Mouse (Mus musculus) testis, postnatal 10 days (tissue): ENCODE data around the gene Gdf2.

Experiments used
- DNase-seq: peaks from one replicate; pipeline ENCODE4 v3.0.0; 2021; ENCODE audit warnings: low spot score

Gene Gdf2

DNA sequence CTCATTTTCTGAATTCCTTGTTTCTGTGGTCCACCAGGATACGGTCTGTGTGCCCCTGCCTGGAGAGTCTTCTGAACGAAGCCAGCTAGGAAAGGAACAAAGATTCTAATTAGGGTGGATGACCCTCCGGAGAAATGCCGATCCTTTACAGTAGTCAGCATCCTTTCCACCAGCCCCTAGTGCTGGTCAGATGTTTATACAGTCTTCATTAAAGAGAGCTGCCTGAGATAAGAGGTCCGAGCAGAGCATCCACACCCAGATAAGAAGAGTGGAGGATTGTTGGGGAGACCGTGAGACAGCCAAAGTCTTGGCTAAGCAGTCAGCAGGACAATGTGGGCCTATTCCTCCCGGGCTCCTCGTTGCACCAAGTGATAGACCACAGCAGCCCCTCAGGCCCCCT is at the start of gene Gdf2:
Gene Gdf2, plus strand, starts transcription at position 301 of the 400 bp plus-strand sequence.
- no peak for DNase-seq

DNA sequence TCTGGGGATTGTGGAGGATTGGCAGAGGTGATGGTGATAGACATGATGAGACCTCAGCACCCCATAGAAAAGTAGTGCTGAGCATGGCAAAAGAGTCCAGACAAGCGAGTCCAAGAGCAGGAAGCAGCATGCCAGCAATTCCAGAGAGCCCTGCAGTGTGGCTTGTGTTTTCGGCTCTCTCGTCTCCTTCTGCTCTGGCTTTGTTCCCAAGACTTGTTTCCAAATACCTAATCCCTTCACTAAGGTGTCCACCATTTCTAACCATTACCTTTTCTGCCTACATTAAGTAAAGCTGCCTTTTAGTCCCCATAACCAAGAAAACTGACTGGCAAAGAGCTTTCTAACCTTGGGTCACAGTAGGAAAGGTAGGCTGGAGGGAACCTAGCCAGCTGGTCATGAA is 49.3 kb upstream of the Gdf2 start:
- DNase-seq: no peak

DNA sequence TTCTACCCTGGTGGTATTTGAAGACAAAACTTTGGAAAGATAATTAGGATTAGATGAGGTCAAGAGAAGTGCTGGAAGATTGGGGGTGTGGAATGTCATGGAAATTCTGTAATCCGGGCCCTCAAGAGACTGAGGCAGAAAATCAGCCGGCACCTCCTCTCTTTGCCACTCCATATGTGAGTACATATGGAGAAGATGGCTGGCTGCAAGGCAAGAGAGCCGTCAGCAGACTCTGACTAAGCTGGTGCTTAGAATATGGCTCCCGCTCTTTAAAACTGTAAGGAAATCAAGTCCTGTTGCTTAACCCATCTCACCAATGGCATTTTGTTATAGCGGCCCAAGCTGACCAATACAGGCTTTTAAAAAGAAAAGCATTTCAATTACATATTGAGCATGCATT is 45.1 kb upstream of the Gdf2 start:
- no peak for DNase-seq

DNA sequence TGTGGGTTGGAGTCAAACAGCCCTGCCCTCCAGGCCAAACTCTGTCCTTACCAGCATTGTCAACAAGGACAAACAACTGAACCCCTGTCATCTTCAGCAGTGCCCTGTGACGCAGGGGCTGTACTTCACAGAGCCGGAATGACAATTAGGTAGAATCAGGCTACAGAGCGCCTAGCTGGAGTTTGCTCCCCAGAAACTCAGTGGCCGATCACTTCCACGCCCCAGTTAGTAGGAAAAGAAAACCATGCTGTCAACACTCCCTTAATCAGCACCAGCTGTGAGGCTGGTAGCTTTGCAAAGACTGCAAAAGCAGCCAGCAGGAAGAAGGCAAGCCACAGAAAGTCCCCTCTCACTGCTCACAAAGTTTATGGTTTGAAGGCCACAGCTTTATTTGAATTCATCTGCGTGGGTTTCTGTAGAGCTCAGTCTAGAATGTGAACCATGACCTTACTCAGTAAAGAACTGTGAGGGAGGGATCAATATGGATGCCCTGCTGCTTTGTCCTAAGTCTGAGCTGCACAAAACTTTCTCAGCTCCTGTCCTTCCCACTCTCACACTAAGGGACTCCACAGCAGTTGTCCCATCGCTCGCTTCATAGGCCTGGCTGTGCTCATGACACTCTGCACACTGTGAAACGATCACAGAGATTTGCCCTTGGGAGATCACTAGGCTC is 44.1 kb upstream of the Gdf2 start:
- peak; percentile 27 for DNase-seq

DNA sequence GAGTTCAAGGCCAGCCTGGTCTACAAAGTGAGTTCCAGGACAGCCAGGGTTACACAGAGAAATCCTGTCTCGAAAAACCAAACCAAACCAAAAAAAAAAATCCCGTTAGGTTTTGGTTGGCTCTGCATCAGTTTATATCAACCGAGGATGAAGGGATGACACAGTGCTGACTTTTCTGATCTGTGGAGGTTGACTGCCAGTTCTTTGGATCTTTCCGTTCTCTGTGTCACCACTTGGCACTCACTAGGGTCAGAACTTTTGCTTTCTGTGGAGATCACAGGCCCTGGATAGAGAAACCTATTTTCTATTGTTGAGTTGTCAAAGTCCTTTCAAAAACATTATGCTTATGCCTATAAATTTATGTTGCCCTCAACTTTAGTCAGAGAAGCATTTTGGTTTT is 38.1 kb upstream of the Gdf2 start:
- no peak for DNase-seq

DNA sequence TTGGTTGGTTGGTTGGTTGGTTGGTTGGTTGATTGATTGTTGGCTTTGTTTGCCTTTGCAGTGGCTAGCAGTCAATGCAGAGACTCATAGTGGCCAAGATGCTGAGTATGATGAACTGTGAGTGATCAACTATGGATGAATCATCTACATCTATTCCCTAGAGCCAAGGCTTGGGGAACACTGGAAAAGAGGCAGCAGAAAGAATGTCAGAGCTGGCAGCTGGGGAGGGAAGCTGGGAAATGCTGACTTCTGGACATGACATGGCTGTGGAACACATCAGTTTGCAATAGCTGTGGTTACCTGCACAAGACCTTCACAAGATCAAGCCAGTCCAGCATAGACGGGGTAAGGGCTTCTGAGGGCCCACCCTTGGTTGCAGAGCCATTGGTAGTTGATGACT is 37.6 kb upstream of the Gdf2 start:
- no peak for DNase-seq

DNA sequence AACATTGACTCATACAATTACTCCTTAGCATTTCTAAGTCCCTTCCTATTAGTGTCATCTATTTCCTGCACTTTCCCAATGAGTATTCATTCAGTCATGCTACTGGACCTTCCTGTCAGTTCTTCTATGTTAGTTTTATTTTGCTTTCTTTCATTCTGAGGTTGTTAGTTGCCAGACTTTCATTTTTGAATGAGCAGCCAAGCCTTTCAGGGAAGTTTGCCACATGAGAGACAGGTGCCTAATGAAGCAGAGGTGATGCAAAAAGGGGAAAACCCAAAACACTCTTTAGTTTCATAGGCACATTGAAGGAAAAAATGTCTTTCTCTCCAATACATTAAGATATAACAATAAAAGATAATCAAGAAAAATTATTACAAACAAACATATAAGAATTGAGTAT is 36.0 kb upstream of the Gdf2 start:
- no peak for DNase-seq

DNA sequence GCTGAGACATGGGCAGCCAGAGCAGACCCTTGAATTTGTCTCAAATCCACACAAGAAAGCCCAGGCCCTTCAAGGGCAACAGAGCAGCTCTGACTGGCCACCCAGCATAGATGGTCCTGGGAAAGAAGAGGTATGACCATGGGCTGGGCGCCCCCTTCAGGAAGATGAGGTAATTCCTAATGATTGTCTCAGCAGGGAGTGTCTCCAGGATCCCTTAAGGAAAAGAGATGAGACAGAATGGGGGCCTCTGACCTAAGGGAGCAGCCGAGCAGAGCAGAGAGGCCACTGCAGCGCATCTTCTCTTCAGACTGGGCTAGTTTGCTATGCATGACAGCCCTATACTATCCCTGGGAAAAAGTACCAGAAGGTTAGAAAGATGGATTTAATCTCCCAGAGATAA is 27.1 kb upstream of the Gdf2 start:
- peak; percentile 81 for DNase-seq

DNA sequence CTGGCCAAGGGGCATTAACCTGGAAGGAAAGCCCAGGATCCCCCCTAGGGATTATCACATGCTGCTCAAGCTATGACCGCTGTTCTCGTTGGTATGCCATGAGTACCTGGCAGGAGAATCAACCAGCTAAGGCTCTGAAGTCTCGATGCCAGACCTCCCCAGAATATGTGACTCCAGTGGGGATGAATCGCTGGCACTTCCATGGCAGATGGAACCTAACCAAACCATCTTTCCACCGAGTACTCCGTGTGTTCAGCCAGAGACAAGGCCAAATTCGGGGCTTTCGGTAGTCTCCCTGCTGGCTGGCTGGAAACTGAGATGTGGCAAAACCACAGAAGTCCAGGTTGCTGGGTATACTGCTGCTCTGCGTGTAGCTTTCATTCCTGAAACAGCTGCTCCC is 26.6 kb upstream of the Gdf2 start:
- DNase-seq: no peak

DNA sequence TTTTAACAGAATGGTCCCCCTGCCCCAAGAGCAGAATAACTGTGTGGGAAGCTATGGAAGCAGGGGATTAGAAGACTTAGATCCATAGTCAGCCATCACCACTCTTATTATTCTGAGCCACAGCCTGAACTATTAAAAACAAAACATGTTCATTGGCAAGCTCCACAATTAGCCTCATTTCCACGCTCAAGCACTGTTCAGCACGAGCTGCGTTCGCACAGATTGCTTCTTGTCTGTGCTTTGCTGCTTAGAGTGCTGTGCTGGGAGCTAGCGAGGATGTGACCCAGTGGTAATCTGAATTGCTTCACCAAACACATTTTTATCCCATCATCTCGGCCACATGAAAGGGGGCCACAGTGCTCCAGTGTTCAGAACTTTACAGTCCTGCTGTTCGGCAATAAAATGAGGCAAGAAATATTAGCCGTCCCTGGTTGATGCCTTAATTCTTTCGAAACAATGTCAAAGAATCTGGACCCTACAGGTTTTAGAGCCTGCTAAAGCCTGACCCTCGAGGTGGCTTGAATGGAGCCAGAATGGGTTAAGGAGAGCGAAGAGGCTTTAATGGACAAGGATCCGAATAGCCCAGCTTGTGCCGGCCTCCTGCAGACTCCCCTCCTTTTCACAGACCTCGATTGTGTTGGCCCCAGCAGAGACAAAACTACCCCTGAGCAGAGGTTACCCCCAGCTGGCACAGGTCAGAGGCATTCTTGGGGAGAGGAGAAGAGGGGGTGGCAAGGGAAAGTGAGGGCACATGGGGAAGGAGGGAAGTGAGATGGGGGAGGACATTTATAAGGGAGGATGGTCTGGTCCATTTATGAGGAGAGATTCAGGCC is 19.9 kb upstream of the Gdf2 start:
- no peak for DNase-seq

DNA sequence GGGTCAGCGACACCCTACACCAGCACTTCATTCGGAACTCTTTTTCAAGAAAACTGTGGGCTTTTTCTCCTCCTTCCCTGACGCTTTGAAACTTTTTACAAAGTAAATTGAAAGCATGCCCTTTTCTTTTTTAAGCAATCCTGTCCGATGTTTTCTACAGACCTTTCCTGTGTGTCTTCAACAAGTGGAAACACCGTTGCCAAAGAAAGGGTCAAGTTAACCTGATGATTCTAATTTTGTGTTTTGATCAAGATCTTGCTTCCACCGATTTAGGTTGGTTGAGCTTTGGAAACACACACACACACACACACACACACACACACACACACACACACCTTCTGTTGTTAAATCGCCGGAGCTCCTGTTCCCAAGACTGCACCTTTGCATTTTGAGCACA is 18.1 kb upstream of the Gdf2 start:
- DNase-seq: no peak

DNA sequence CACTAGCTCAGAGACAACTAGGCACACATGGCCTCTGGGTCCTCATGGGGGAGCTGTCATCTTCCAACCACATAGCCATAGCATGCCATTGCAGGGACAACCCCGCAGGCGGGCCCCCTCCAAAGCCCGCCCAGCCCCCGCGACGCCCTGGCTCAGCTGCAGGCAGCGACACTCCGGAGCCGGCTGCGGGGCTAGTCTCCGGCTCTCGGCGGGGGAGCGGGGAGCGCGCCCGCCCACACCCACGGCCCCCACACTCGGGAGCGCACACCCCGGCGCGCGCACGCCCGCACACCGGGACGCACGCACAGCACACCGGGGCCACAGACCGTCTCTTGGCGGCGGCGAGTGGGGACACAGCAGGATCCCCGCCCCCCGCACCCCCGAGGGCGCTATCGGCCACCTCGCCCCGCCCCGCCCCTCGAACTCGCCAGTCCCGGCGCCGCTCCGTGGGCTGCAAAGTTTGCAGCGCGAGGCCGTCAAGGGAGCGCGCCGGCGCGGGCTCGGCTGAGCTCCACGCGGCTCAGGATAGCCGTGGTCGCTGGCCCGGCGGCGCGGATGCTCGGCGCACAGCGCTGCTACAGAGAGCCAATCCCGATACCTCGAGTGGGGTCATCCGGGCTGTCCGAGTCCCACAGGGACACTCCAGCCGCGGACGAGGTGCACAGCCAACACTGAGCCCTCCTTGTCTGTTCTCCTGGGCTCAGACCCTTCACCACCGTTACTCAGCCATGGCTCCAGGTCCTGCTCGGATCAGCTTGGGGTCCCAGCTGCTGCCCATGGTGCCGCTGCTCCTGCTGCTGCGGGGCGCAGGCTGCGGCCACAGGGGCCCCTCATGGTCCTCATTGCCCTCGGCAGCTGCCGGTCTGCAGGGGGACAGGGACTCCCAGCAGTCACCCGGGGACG is 17.4 kb upstream of the Gdf2 start, which contains the start of gene Gdf10:
Gene Gdf10, plus strand, starts transcription at position 420 of the 903 bp plus-strand sequence.
- peak; percentile 62 for DNase-seq

DNA sequence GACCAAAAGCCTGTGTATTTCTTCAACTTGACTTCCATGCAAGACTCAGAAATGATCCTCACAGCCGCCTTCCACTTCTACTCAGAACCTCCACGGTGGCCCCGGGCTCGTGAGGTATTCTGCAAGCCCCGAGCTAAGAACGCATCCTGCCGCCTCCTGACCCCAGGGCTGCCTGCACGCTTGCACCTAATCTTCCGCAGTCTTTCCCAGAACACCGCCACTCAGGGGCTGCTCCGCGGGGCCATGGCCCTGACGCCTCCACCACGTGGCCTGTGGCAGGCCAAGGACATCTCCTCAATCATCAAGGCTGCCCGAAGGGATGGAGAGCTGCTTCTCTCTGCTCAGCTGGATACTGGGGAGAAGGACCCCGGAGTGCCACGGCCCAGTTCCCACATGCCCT is 9.0 kb upstream of the Gdf2 start:
- no peak for DNase-seq

DNA sequence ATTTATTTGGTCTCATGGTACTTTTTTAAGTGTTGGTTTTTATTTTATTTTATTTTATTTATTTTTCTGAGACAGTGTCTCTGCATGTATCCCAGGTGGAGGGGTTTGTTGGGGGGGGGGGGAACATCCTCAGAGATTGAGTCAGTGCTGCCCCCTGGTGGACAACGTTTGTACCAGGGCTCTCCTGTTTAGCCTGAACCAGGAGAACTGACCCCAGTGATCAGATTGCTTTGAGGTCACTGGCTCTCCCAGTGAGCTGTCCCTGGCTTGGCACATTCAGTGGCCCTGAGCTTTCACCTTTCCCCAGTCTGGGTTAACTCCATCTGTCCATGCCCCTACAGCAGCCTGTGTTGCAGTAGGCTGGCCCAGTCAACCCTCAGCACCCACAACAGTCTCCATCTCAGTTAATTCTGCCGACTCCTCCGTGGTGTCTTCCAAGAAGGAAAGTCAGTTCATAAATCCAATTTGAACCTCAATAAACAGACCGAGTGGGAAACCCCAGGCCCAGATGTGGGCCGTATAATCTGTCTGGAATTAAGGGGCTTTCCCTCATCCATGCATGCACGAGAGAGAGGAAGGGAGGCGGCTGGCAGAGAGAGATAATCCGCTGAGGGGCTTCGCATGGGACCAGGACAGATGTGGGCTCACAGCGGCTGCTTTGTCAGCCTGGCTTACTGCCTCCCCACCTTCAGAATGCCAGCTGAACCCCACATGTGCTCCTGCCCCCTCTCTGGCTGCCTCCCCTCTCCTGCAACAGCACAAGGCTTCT is 7.7 kb upstream of the Gdf2 start:
- DNase-seq: peak; percentile 92

DNA sequence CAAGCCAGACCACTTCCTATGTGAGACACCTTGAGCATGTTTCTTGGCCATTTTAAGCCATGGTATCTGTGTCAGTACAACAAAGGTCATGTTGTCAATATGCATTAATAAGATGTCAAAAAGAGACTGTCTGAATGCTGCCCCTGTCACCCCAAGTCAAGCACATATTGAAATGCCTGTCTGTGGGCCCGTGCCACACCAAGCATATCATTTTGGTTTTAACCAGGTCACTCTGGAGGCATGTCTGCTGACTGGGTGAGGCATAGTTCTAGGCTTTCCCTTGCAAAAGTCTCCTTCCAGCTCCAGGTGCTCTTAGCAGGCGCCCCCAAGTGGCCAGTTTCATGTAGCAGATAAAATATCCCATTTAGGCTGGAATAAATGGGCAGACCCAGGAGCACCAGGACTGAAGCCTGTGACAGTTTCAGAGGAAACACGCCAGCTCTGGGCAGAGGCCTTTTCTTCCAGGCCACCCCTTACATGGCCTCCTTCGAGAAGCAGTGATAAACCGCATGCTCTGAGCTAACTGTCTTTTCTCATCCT is 7.0 kb upstream of the Gdf2 start:
- peak; percentile 82 for DNase-seq

DNA sequence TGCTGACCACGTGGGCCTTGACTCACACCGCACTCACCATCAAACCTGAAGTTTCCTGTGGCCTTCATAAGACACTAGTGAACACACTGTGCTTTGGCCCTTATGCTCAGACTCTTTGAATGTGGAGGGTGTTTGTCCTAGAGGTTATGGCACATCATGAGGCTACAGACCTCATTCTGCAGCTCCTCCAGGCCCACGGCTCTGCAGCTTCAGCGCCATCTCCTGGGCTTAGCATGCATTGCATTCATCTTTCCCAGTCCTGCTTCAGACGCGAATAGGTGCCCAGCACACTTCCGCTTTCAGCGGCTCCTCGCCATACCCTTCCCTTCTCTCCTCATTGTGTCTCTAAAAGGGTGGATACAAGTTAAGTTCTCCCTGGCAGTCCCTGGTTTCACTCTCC is 1.7 kb upstream of the Gdf2 start:
- peak; percentile 86 for DNase-seq

DNA sequence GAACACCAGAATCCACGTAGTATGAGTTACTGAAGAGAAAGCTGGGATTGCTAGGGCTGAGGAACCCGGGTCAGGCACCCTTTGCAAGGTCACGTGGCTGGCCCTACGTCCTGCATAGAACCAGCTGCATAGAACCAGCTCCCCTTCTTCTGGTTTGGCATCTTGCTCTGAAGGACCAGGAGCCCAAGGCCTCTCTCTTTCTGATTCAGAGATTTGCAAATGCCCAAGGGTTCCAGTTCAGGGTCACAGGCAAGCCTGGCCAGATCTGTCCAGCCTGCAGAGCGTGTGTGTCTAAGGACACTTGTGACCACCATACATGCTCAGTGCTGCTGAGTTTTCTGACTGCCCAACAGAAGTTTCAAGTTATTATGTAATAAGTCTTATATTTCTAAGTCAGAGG is 1.4 kb downstream of the Gdf2 start:
- no peak for DNase-seq

DNA sequence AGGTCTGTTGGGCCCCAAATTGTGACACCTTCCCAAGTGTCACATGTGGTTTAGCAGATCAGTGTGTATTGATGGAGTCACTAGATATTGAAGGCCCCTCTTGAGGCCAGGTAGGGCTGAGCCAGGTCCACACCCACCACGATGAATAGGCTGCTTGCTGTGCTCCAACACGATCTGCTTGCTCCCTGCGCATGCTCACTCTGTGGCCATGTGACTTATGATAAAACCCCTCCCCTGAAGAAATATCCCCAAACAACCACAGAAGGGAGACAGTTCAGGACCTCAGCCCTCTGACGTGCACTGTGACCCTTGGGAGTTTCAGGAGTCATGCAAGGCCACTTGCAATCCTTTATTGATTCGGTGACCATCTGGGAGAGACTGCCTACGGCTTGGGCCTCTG is 5.3 kb downstream of the Gdf2 start:
- no peak for DNase-seq

DNA sequence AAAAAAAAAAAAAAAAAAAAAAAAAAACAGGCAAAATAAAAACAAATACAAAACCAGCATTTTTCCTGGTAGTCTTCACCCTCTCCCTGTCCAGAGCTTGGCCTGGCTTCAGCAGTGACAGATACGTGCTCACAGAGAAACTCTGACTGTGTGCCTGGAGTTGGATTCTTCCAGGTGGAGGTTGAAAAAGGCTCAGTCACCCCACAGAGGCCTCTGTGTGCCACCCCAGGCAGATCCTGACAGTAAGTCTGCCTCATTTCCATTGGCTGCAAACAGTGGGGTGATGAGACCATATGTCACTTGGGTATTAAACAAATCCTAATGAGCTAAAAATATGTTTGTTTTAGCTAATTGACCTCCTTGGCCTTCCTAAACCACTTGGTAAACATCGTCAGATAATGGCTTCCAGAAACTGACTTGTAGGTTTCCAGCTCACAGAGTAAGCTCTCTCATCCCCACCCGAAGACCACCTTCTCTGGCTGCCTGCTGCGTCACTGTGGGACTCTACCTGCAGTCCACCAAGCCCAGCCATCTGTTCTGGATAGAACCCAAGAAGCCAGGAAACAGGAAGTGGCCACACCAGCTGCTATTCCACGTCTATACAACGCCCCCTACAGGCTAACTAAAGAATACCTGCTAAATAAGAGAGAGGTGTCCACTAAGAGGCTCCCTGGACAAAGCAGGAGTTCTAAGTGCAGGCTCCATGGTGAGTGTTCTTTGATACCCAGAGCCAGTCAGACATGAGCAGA is 11.6 kb downstream of the Gdf2 start:
- no peak for DNase-seq

DNA sequence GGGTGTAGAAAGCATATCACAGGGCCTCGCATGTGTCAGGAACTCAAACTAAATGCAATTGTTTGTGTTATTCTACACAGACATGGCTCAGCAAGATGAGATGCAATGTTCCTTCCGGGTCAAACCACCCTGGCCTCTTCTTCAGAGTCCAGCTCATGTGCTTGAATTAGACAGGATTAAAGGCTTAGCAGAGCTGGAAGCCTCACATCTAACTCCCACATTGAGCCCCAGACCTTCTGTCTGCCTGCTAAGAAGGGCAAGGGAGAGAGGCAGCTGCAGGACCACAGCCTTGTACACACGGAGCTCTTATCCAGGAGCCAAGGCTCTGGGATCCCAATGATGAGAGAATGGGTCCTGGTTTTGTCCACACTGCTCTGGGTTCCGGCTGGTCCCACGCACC is 12.9 kb downstream of the Gdf2 start, which contains the start of gene Rbp3:
Gene Rbp3, plus strand, starts transcription at position 243 of the 400 bp plus-strand sequence.
- no peak for DNase-seq

DNA sequence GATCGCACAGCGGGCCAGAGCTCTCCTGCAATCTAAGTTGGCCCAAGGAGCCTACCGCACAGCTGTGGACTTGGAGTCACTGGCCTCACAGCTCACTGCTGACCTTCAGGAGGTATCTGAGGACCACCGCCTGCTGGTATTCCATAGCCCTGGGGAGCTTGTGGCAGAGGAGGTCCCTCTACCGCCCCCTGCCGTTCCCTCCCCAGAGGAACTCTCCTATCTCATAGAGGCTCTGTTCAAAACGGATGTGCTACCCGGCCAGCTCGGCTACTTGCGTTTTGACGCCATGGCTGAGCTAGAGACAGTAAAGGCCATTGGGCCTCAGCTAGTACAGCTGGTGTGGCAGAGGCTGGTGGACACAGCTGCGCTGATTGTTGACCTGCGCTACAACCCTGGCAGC is 15.2 kb downstream of the Gdf2 start:
- DNase-seq: peak; percentile 44
